31 mouse cellular contexts compared by ENCODE assay signal in genomic region chr9:37473611-37474125, GRCm38 (mm10). TPM values are rescaled to one million over a fixed set of nuclear protein-coding genes. Genes with fewer than 3 reads are reported as not detected.
DNase-seq lines count a peak whose midpoint lies in the region; ATAC-seq and TF ChIP-seq lines count a peak whose summit lies in the region.
"Had no signal": no experiment of that assay in that cellular context is flagged by ENCODE, and none has a peak within 500 bp of the region (broad histone marks: within the 10 kb centered on the region; RNA-seq: fewer than 3 reads in every experiment).

No protein-coding gene starts in this region.

- H3K4me1 ChIP-seq in kidney, embryonic 14.5 days (ENCODE audit: control insufficient read depth, insufficient read depth, low read length) = no peaks in the 10 kb centered on the region
- H3K4me1 ChIP-seq in CH12.LX (ENCODE audit: control insufficient read depth in 1 of 2, insufficient read depth in 2 of 2) (peaks cover 0 to 6% of the 10 kb centered on the region in 2 experiments; a peak in 2 of 4 replicates), MEL (ENCODE audit: control insufficient read depth in 1 of 2, insufficient read depth in 2 of 2, low read length in 2 of 2) (no peaks in the 10 kb centered on the region; a peak in 1 of 4 replicates)
- no peaks in the 10 kb centered on the region for H3K4me1 ChIP-seq in hindbrain, embryonic 10.5 days (replicated peaks)
- H3K4me1 ChIP-seq: embryonic facial prominence, embryonic 13.5 days; limb, embryonic 10.5 days; limb, embryonic 15.5 days; liver, embryonic 13.5 days; neural tube, embryonic 12.5 days had no signal

- ATAC-seq in kidney, embryonic 14.5 days (ENCODE audit: low FRiP score, low TSS enrichment) = no peak
- ATAC-seq: forebrain, embryonic 16.5 days; hindbrain, embryonic 16.5 days; lung, postnatal 0 days; midbrain, embryonic 16.5 days had no signal

- TF ChIP-seq EP300 in CH12.LX (IDR thresholded peaks at IDR 0.05; ENCODE audit: low read length) = no peak
- no peak for TF ChIP-seq EP300 in MEL (IDR thresholded peaks at IDR 0.05; ENCODE audit: low read depth in 1 of 2, low read length in 2 of 2)

- H3K9ac ChIP-seq in kidney, embryonic 14.5 days (ENCODE audit: low read depth, low read length) = no peak overlapping the region
- no peak overlapping the region for H3K9ac ChIP-seq in CH12.LX (ENCODE audit: insufficient read depth, low read depth)
- no peak overlapping the region for H3K9ac ChIP-seq in MEL (ENCODE audit: control insufficient read depth, low read depth, low read length, poor library complexity, severe bottlenecking)
- H3K9ac ChIP-seq: embryonic facial prominence, embryonic 13.5 days; limb, embryonic 15.5 days; liver, embryonic 13.5 days; neural tube, embryonic 12.5 days had no signal

- H3K36me3 ChIP-seq in kidney, embryonic 14.5 days (ENCODE audit: control insufficient read depth, insufficient read depth, low read length) = no peaks in the 10 kb centered on the region
- no peaks in the 10 kb centered on the region for H3K36me3 ChIP-seq in CH12.LX (replicated peaks in 1 of 2; ENCODE audit: control insufficient read depth in 1 of 2, insufficient read depth in 1 of 2, low read length in 1 of 2)
- no peaks in the 10 kb centered on the region; a peak in 1 of 4 replicates for H3K36me3 ChIP-seq in MEL (ENCODE audit: control insufficient read depth in 1 of 2, insufficient read depth in 2 of 2, low read length in 2 of 2)
- H3K36me3 ChIP-seq in hindbrain, embryonic 10.5 days = no peaks in the 10 kb centered on the region
- H3K36me3 ChIP-seq: embryonic facial prominence, embryonic 13.5 days; G1E; limb, embryonic 10.5 days; limb, embryonic 15.5 days; liver, embryonic 13.5 days; neural tube, embryonic 12.5 days had no signal

- in situ Hi-C loops in CH12.LX (cut with MboI; ENCODE audit: low pct_ligation_motif_present, low pct_unique_long_range_greater_than_20kb, low sequenced_read_pairs) = loop anchor here (5.0 kb wide), 1 partner anchor 149 kb away; no protein-coding TSS in a partner anchor

- TF ChIP-seq RAD21 in CH12.LX (IDR thresholded peaks at IDR 0.05; ENCODE audit: low read depth, low read length) (no peak), MEL (IDR thresholded peaks at IDR 0.05; ENCODE audit: low read depth, low read length) (no peak)

- no peak overlapping the region for H3K4me3 ChIP-seq in kidney, embryonic 14.5 days (ENCODE audit: low read length)
- no peak overlapping the region for H3K4me3 ChIP-seq in CH12.LX (replicated peaks in 1 of 3; ENCODE audit: low read depth in 2 of 3, low read length in 2 of 3, poor library complexity in 1 of 3)
- no peak overlapping the region for H3K4me3 ChIP-seq in MEL (ENCODE audit: control insufficient read depth in 1 of 2, insufficient read depth in 1 of 2, low read depth in 2 of 2, low read length in 2 of 2)
- no peak overlapping the region for H3K4me3 ChIP-seq in hindbrain, embryonic 10.5 days
- H3K4me3 ChIP-seq: embryonic facial prominence, embryonic 13.5 days; erythroblast, embryonic 14.5 days; gastrocnemius, adult 2 months; limb, embryonic 10.5 days; limb, embryonic 15.5 days; liver, embryonic 13.5 days; myocyte; neural tube, embryonic 12.5 days had no signal

- no peaks in the 10 kb centered on the region for H3K27me3 ChIP-seq in kidney, embryonic 14.5 days (ENCODE audit: control insufficient read depth, insufficient read depth, low read length)
- H3K27me3 ChIP-seq in CH12.LX (replicated peaks) = no peaks in the 10 kb centered on the region
- no peaks in the 10 kb centered on the region; a peak in 1 of 4 replicates for H3K27me3 ChIP-seq in MEL (ENCODE audit: control insufficient read depth in 1 of 2, insufficient read depth in 2 of 2, low read length in 2 of 2)
- no peaks in the 10 kb centered on the region for H3K27me3 ChIP-seq in hindbrain, embryonic 10.5 days (ENCODE audit: insufficient read depth, poor library complexity, severe bottlenecking)
- H3K27me3 ChIP-seq: embryonic facial prominence, embryonic 13.5 days; limb, embryonic 15.5 days; liver, embryonic 13.5 days; neural tube, embryonic 12.5 days had no signal

- no peaks in the 10 kb centered on the region for H3K79me2 ChIP-seq in CH12.LX (replicated peaks; ENCODE audit: control insufficient read depth, extremely low read depth, insufficient read depth, poor library complexity, severe bottlenecking)
- H3K79me2 ChIP-seq in MEL (ENCODE audit: control insufficient read depth, insufficient read depth, low read length, poor library complexity) = no peaks in the 10 kb centered on the region

- intact Hi-C loops in left cerebral cortex, postnatal 36 days (cut with DNase I) = no loop called here

- H3K9me3 ChIP-seq in kidney, embryonic 14.5 days (ENCODE audit: control insufficient read depth, low read length) = no peaks in the 10 kb centered on the region
- H3K9me3 ChIP-seq in CH12.LX (replicated peaks; ENCODE audit: low read length) = peaks cover 2% of the 10 kb centered on the region
- no peaks in the 10 kb centered on the region for H3K9me3 ChIP-seq in MEL (replicated peaks; ENCODE audit: insufficient read depth, low read length)
- no peaks in the 10 kb centered on the region for H3K9me3 ChIP-seq in hindbrain, embryonic 10.5 days
- H3K9me3 ChIP-seq: embryonic facial prominence, embryonic 13.5 days; G1E; limb, embryonic 10.5 days; limb, embryonic 15.5 days; liver, embryonic 13.5 days; neural tube, embryonic 12.5 days had no signal

- dilution Hi-C loops in CH12.LX (cut with MboI; ENCODE audit: extremely low pct_ligation_motif_present, extremely low pct_unique_long_range_greater_than_20kb, low sequenced_read_pairs) = no loop called here

- H3K27ac ChIP-seq in kidney, embryonic 14.5 days (ENCODE audit: low read depth, low read length) = no peak overlapping the region
- H3K27ac ChIP-seq in CH12.LX (ENCODE audit: insufficient read depth, low read depth) = no peak overlapping the region
- no peak overlapping the region for H3K27ac ChIP-seq in MEL (ENCODE audit: control insufficient read depth, low read depth, low read length)
- H3K27ac ChIP-seq in hindbrain, embryonic 10.5 days = no peak overlapping the region
- H3K27ac ChIP-seq: embryonic facial prominence, embryonic 13.5 days; gastrocnemius, adult 2 months; limb, embryonic 10.5 days; limb, embryonic 15.5 days; liver, embryonic 13.5 days; macrophage; neural tube, embryonic 12.5 days had no signal

- TF ChIP-seq POLR2A in CH12.LX (IDR thresholded peaks at IDR 0.05; ENCODE audit: low read depth, low read length) (no peak), MEL (IDR thresholded peaks at IDR 0.05; ENCODE audit: control insufficient read depth in 1 of 2, insufficient read depth in 1 of 2, low read depth in 1 of 2, low read length in 2 of 2, poor library complexity in 1 of 2) (no peak)

- 71% methylated on average over 3 of the region's 3 CpGs for WGBS in kidney, embryonic 14.5 days
- 75% methylated on average over 3 of the region's 3 CpGs for WGBS in hindbrain, embryonic 10.5 days

- peak; percentile 38 for DNase-seq in kidney, adult 9 months
- DNase-seq in CH12.LX (ENCODE audit: extremely low read depth) (peak; percentile 21), MEL (ENCODE audit: low read depth, low spot score) (no peak)
- DNase-seq in retina, embryonic 14.5 days (ENCODE audit: low spot score) = peak; percentile 23
- DNase-seq in left cerebral cortex, postnatal 36 days (ENCODE audit: low spot score in 2 of 2) = no peak
- DNase-seq in hindbrain, embryonic 10.5 days (ENCODE audit: low spot score) = no peak
- DNase-seq: adrenal gland, postnatal 36 days; cerebellum, adult 18-20 months; cerebellum, postnatal 10 days; gastrocnemius, adult 2 months; gastrocnemius, postnatal 36 days; heart, postnatal 14 days; liver, embryonic 13.5 days; lung, adult 18-20 months; right cerebral cortex, postnatal 14 days had no signal

- TF ChIP-seq CTCF in CH12.LX (conservative IDR thresholded peaks at IDR 0.05 in 1 of 2, IDR thresholded peaks at IDR 0.05 in 1 of 2; ENCODE audit: low read depth in 2 of 2, low read length in 2 of 2) = peak in 1 of 2 experiments; percentile 32; a peak in 1 of 4 replicates
- peak in 1 of 3 experiments; percentile 6; a peak in 1 of 6 replicates for TF ChIP-seq CTCF in MEL (IDR thresholded peaks at IDR 0.05 in 2 of 3, conservative IDR thresholded peaks at IDR 0.05 in 1 of 3; ENCODE audit: control insufficient read depth in 1 of 3, insufficient read depth in 1 of 3, low read depth in 2 of 3, low read length in 3 of 3, poor library complexity in 1 of 3, severe bottlenecking in 1 of 3)

- no peak overlapping the region for H3K4me2 ChIP-seq in kidney, embryonic 14.5 days (replicated peaks; ENCODE audit: low read depth, low read length)
- no peak overlapping the region for H3K4me2 ChIP-seq in CH12.LX (ENCODE audit: insufficient read depth, low read depth, poor library complexity, severe bottlenecking)
- H3K4me2 ChIP-seq: embryonic facial prominence, embryonic 13.5 days; limb, embryonic 15.5 days; liver, embryonic 13.5 days; neural tube, embryonic 12.5 days had no signal

RNA-seq across cellular contexts. Expression of gene Msantd2, which starts 15.5 kb away (rescaled TPM):
- polyA plus RNA-seq in kidney, embryonic 14.5 days (2014; fragmentation: Nextera tagmentation; extraction: Ambion mirVana) = 28.5 and 33.2 TPM in 2 replicates
- 14.2 and 16.8 TPM in 2 replicates for total RNA-seq in CH12.LX (2012; rRNA removed)
- total RNA-seq in CH12.LX (2014; rRNA removed) = 13.8 and 15.5 TPM in 2 replicates
- polyA plus RNA-seq in CH12.LX (2012; ENCODE audit: insufficient read length, low read depth) = 9.5 and 11.9 TPM in 2 replicates
- total RNA-seq in MEL (2012; rRNA removed) = 15.5 and 16.1 TPM in 2 replicates
- polyA plus RNA-seq in MEL (2012; ENCODE audit: insufficient read depth in 1 of 2, insufficient read length in 2 of 2, low read depth in 1 of 2, low replicate concordance in 2 of 2, missing spikeins in 1 of 2) = 10 to 100 TPM in 1 of 2 experiments, not detected in 1; 26.2 TPM
- 10 to 100 TPM; 18.8 to 26.6 TPM for total RNA-seq in left cerebral cortex, postnatal 36 days (2021)
- polyA plus RNA-seq in hindbrain, embryonic 10.5 days (2016; fragmentation: Nextera tagmentation; extraction: Ambion mirVana) = 36.8 and 40.0 TPM in 2 replicates

RNA-seq across cellular contexts. Expression of gene Robo3, which starts 40.6 kb away (rescaled TPM):
- 0.09 and 0.11 TPM in 2 replicates for polyA plus RNA-seq in kidney, embryonic 14.5 days (2014; fragmentation: Nextera tagmentation; extraction: Ambion mirVana)
- total RNA-seq in CH12.LX (2012; rRNA removed) (0.76 TPM in 2 replicates), CH12.LX (2014; rRNA removed) (0.42 and 0.59 TPM in 2 replicates), MEL (2012; rRNA removed) (not detected in 2 replicates)
- polyA plus RNA-seq in CH12.LX (2012; ENCODE audit: insufficient read length, low read depth) (0.41 and 1.1 TPM in 2 replicates), MEL (2012; ENCODE audit: insufficient read depth in 1 of 2, insufficient read length in 2 of 2, low read depth in 1 of 2, low replicate concordance in 2 of 2, missing spikeins in 1 of 2) (not detected)
- 10 to 100 TPM; 21.6 to 33.0 TPM for total RNA-seq in left cerebral cortex, postnatal 36 days (2021)
- 29.1 and 148 TPM in 2 replicates for polyA plus RNA-seq in hindbrain, embryonic 10.5 days (2016; fragmentation: Nextera tagmentation; extraction: Ambion mirVana)
- total RNA-seq: gastrocnemius, adult 2 months; gastrocnemius, postnatal 36 days; heart, adult 8-10 months; heart, postnatal 14 days had no signal
- polyA plus RNA-seq: intestine, embryonic 14.5 days; macrophage; stomach, embryonic 14.5 days had no signal

RNA-seq across cellular contexts. Expression of gene Esam, which starts 54.2 kb away (rescaled TPM):
- polyA plus RNA-seq in kidney, embryonic 14.5 days (2014; fragmentation: Nextera tagmentation; extraction: Ambion mirVana) = 49.7 and 61.8 TPM in 2 replicates
- 0.08 and 0.21 TPM in 2 replicates for total RNA-seq in CH12.LX (2012; rRNA removed)
- 0.24 and 0.42 TPM in 2 replicates for total RNA-seq in CH12.LX (2014; rRNA removed)
- polyA plus RNA-seq in CH12.LX (2012; ENCODE audit: insufficient read length, low read depth) = 0.18 and 0.37 TPM in 2 replicates
- 0.10 and 0.23 TPM in 2 replicates for total RNA-seq in MEL (2012; rRNA removed)
- under 1 TPM in 1 of 2 experiments, not detected in 1; 0.89 TPM for polyA plus RNA-seq in MEL (2012; ENCODE audit: insufficient read depth in 1 of 2, insufficient read length in 2 of 2, low read depth in 1 of 2, low replicate concordance in 2 of 2, missing spikeins in 1 of 2)
- total RNA-seq in left cerebral cortex, postnatal 36 days (2021) = 10 to 100 TPM; 19.5 to 23.0 TPM
- polyA plus RNA-seq in hindbrain, embryonic 10.5 days (2016; fragmentation: Nextera tagmentation; extraction: Ambion mirVana) = 31.9 and 34.1 TPM in 2 replicates
- total RNA-seq: G1E had no signal
- polyA plus RNA-seq: erythroblast, embryonic 14.5 days; G1E had no signal

Comparison
In these comparisons a context has a peak if more than half of its experiments do, and no peak if none do; other contexts are left out.
1. DNase-seq: peak in kidney, adult 9 months (single experiment), CH12.LX (single experiment) and retina, embryonic 14.5 days (single experiment); none in MEL (single experiment), left cerebral cortex, postnatal 36 days (0 of 2) and hindbrain, embryonic 10.5 days (single experiment).
2. RNA of gene Robo3, which starts 40.6 kb away (polyA plus RNA-seq): 29.1 to 148 TPM in hindbrain, embryonic 10.5 days; 0.41 to 1.1 TPM in CH12.LX, 0.09 to 0.11 TPM in kidney, embryonic 14.5 days and not detected in MEL; every median in the first group is over 10 times any median in the second.
3. RNA of gene Esam, which starts 54.2 kb away (polyA plus RNA-seq): 49.7 to 61.8 TPM in kidney, embryonic 14.5 days and 31.9 to 34.1 TPM in hindbrain, embryonic 10.5 days; 0.89 TPM in MEL and 0.18 to 0.37 TPM in CH12.LX; every median in the first group is over 10 times any median in the second.